Mouse (Mus musculus) lung, embryonic 14.5 days (tissue): ENCODE measurements around the gene Klc4. TPM values are rescaled to one million over a fixed set of nuclear protein-coding genes. Genes with fewer than 3 reads are reported as not detected.

Experiments used
- ATAC-seq: fragments of 200-750 bp; cut with Nextera tagmentation; 2 replicates; pipeline ENCODE4 v1.8.0; 2017; ENCODE audit warnings: mild to moderate bottlenecking, moderate TSS enrichment, moderate library complexity; ENCODE audit not compliant: insufficient read depth
- DNase-seq: peaks from one replicate; pipeline ENCODE4 v3.0.0-alpha.2; 2015
- H3K27ac ChIP-seq: fragments of 300-500 bp; sonication (generic); 2 replicates; pipeline ENCODE4 v1.5.1; 2014; ENCODE audit warnings: low read depth, mild to moderate bottlenecking, moderate library complexity
- H3K27me3 ChIP-seq: fragments of 300-500 bp; sonication (generic); 2 replicates; pipeline ENCODE4 v1.6.1; 2014; ENCODE audit warnings: low read length, control low read depth; ENCODE audit not compliant: insufficient read depth
- H3K36me3 ChIP-seq: fragments of 300-500 bp; sonication (generic); 2 replicates; pipeline ENCODE4 v1.6.1; 2014; ENCODE audit warnings: control low read depth; ENCODE audit not compliant: insufficient read depth
- H3K4me1 ChIP-seq: fragments of 300-500 bp; sonication (generic); 2 replicates; pipeline ENCODE4 v1.6.1; 2014; ENCODE audit warnings: antibody characterized with exemption, control low read depth; ENCODE audit not compliant: insufficient read depth
- H3K4me2 ChIP-seq: fragments of 300-500 bp; sonication (generic); 2 replicates; pipeline ENCODE4 v1.6.1; 2014; ENCODE audit warnings: mild to moderate bottlenecking
- H3K4me3 ChIP-seq: fragments of 300-500 bp; sonication (generic); 2 replicates; pipeline ENCODE4 v1.5.1; 2014; ENCODE audit warnings: low read depth, low read length
- H3K9ac ChIP-seq: fragments of 300-500 bp; sonication (generic); 2 replicates; pipeline ENCODE4 v1.6.1; 2014
- H3K9me3 ChIP-seq: fragments of 300-500 bp; sonication (generic); 2 replicates; pipeline ENCODE4 v1.6.1; 2016; ENCODE audit warnings: low read depth, low read length, control low read depth
- CTCF ChIP-seq: IDR thresholded peaks from 2 replicates; pipeline ENCODE4 v1.5.1; 2016; ENCODE audit warnings: antibody characterized with exemption, low read depth
- WGBS: fragments of 180-500 bp; shearing (Covaris S2); extraction: QIAGEN DNeasy Blood & Tissue Kit; methylation state at CpG from one replicate; pipeline ENCODE4 v1.1.7; 2014; 5-methylcytosine and 5-hydroxymethylcytosine counted together
- polyA plus RNA-seq: library from polyadenylated mRNA; unstranded; fragments of >200 nt; fragmentation: Nextera tagmentation; extraction: Ambion mirVana; gene quantifications from 2 replicates; pipeline ENCODE4 v1.2.1, GENCODE M21; 2014

Gene Klc4
- polyA plus RNA-seq, 1 experiment from 2014 or later = 20.2 TPM

GRCm38 (mm10) chr17:46681466-46682118 lies 35.8 kb upstream of the Klc4 start:
- H3K4me3 ChIP-seq = peak overlapping the region; percentile 69
- ATAC-seq (peak; percentile 0; the same call in 1 of the 2 replicates), DNase-seq (no peak)
- peaks cover 59% of the 10 kb centered on the region for H3K36me3 ChIP-seq
- peak overlapping the region; percentile 64 for H3K9ac ChIP-seq
- H3K9me3 ChIP-seq = no peaks in the 10 kb centered on the region
- TF ChIP-seq CTCF = no peak
- peak overlapping the region; percentile 46; the same call in 1 of the 2 replicates for H3K27ac ChIP-seq
- H3K4me2 ChIP-seq = peak overlapping the region; percentile 88
- H3K27me3 ChIP-seq = no peaks in the 10 kb centered on the region
- 21% methylated on average over 12 of the region's 12 CpGs for WGBS
- H3K4me1 ChIP-seq = peaks cover 14% of the 10 kb centered on the region

DNA sequence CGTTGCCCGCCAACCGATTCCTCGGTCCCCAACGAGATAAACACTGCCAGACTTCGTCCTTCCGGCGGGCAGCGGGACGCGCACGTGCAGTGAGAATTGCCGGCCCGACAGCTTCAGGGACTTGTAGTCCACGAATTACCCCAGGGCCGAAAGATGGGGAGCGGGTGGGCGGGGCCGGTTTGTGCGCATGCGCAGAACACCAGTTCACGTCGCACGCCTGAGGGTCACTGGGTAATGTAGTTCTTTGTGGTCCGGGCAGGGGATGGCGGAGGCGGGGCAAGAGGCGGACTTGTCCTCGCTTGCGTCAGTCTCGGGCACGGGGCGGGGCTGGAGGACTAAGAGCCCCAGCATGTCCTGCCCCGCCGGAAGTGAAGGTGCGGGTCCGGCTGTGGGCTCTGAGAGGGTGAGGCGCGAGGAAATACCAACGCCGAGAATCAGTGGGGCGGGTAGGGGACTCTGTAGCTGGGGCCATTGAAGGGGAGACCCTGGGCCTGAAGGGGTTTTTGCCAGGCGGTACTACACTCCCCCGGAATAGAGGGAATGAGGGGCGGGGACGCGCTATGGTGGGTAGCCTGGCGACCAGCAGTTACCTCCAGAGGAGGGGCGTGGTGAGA lies 35.0 kb upstream of the Klc4 start, which contains the start of gene Klhdc3:
Gene Klhdc3 (minus strand): TSS at position 155 of the 614 bp plus-strand sequence.
- TF ChIP-seq CTCF = peak; percentile 16; the same call in 1 of the 2 replicates
- Histone ChIP-seq H3K9ac (peak within 1 kb of the TSS; percentile 66), H3K4me1 (peaks cover 14% of the 10 kb centered on the region), H3K4me2 (peak within 1 kb of the TSS; percentile 88), H3K9me3 (no peaks in the 10 kb centered on the region), H3K27me3 (no peaks in the 10 kb centered on the region), H3K27ac (peak within 1 kb of the TSS; percentile 85), H3K36me3 (peaks cover 59% of the 10 kb centered on the region), H3K4me3 (peak within 1 kb of the TSS; percentile 69)
- DNase-seq (peak; percentile 99), ATAC-seq (peak; percentile 98)
- under 1% methylated on average over 49 of the region's 49 CpGs for WGBS

DNA sequence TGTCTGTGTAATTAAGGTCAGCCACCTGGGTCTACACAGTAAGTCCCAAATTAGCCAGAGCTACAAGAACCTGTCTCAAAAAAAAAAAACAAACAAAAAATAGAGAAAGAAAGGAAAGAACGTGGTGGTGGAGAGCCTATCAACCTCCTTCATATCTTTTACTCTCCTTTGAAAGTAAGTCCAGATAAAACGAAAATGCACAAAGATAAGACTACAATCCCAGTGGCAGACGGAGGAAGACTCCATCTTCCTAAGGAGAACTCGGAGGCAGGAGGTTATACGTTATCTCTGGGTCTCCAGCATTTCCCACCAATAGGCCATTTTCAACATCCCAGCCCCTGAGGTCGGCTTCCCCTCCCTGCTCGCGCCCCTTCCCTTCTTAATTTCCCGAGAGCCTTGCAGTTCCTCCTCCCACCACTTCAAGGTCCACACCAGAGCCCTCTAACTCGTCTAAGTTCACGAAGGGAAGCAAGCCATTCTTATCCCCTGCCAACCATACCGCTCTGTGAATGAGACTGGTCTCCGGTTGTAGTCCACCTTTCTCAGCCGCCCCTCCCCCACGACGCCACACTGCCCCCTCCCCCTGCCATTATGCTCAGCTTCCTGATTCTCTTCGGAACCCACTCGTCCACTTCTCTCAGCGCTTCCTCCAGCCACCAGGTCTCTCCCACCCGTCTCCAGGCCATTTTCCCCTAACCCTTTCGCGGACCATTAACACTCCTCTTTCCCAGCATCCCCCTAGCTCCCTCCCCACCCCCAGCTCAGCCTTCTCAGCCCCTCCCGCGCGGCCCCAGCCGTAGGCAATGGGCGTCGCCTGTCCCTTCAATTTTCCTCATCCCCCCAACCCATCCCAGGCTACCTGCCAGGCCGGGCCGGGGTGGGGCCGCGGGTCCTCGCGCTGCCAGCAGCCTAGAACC lies 34.3 kb upstream of the Klc4 start:
- Histone ChIP-seq H3K4me1 (peaks cover 15% of the 10 kb centered on the region), H3K4me3 (peak overlapping the region; percentile 69), H3K9ac (peak overlapping the region; percentile 66), H3K27me3 (no peaks in the 10 kb centered on the region), H3K36me3 (peaks cover 59% of the 10 kb centered on the region), H3K9me3 (no peaks in the 10 kb centered on the region), H3K4me2 (peak overlapping the region; percentile 88), H3K27ac (peak overlapping the region; percentile 85)
- WGBS = 2% methylated on average over 34 of the region's 34 CpGs
- peak; percentile 64 for DNase-seq
- peak; percentile 51 for TF ChIP-seq CTCF
- peak; percentile 52 for ATAC-seq

DNA sequence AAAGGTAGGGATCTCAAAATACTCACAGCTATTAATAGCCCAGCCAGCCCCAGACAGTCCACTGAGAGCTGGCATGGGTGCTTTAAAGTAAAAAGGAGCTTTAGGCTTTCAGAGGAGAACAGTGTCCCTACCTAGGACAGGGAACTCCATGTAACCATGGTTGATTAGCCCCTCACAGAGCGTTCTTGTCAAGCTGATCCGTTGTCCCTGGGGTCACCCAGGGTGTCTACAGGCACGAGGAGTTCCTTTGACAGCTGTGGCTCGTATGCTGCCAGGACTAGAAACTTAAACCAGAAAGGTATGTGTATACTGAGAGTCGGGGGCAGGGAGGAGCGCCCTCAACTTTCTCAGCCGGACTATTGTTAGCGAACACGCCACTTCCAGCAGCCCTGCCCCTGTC lies 33.1 kb upstream of the Klc4 start:
- Histone ChIP-seq H3K4me3 (peak overlapping the region; percentile 69), H3K9me3 (no peaks in the 10 kb centered on the region), H3K9ac (peak overlapping the region; percentile 66), H3K27ac (peak overlapping the region; percentile 85), H3K36me3 (peaks cover 52% of the 10 kb centered on the region), H3K4me2 (peak overlapping the region; percentile 88), H3K27me3 (no peaks in the 10 kb centered on the region), H3K4me1 (peaks cover 20% of the 10 kb centered on the region)
- no peak for DNase-seq
- no peak for TF ChIP-seq CTCF
- no peak for ATAC-seq
- 28% methylated on average over 9 of the region's 9 CpGs for WGBS

- H3K36me3 ChIP-seq = peaks cover 48% of the 10 kb centered on the region
- DNase-seq = no peak
- peak within 1 kb of the TSS; percentile 66 for H3K9ac ChIP-seq
- H3K4me2 ChIP-seq = peak within 1 kb of the TSS; percentile 88
- H3K4me1 ChIP-seq = peaks cover 23% of the 10 kb centered on the region
- ATAC-seq = no peak
- no peaks in the 10 kb centered on the region for H3K9me3 ChIP-seq
- peak within 1 kb of the TSS; percentile 85 for H3K27ac ChIP-seq
- TF ChIP-seq CTCF = no peak
- no peaks in the 10 kb centered on the region for H3K27me3 ChIP-seq
- H3K4me3 ChIP-seq = peak within 1 kb of the TSS; percentile 69
- 80% methylated on average over 8 of the region's 9 CpGs for WGBS
Measured at GRCm38 (mm10) chr17:46678416-46678815, 32.6 kb upstream of the Klc4 start, which contains the start of gene Mea1. Gene Mea1, plus strand, starts transcription at chr17:46678793.

DNA sequence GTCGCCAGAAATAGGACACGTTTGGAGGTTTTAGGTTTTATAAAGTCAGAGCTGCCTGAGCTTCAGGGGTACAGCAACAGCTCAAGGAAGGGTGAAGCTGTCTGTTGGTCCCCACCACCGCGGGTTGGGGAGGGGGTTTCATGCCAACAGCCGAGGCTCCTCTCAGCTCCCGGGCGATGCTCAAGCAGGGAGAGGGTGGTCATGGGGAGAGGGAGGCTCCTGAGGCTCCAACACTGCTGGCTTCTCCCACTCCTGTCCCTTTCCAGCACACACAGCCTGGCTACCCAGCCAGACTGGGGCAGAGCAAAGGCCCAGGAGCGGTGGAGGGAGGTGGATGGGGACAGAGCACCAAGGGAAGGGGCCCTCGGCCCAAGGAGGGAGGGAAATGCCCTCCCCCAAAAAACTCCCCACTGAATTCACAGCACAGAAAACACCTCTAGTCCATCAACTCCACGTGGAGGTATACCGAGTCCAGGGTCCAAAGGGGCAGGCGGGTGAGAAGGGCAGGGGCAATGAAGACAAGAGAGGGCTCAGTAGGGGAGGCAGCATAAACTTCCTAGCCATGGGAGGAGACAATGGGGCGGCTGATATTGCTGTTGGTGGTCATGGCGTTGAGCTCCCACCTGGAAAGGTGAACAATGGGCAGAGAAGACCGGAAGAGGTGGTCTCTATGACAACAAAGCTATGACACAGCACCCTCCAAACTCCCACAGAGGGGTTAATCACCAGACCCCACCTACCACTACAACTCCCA lies 28.9 kb upstream of the Klc4 start:
- ATAC-seq (peak; percentile 44), DNase-seq (no peak)
- Histone ChIP-seq H3K9ac (peak overlapping the region; percentile 82), H3K4me2 (peak overlapping the region; percentile 93), H3K27ac (peak overlapping the region; percentile 82), H3K36me3 (peaks cover 56% of the 10 kb centered on the region), H3K4me3 (peak overlapping the region; percentile 78), H3K9me3 (no peaks in the 10 kb centered on the region), H3K27me3 (no peaks in the 10 kb centered on the region), H3K4me1 (peaks cover 18% of the 10 kb centered on the region)
- WGBS = 18% methylated on average over 15 of the region's 15 CpGs
- no peak for TF ChIP-seq CTCF
